Mouse (Mus musculus): ENCODE data around the gene Pla2g2f.

DNA sequence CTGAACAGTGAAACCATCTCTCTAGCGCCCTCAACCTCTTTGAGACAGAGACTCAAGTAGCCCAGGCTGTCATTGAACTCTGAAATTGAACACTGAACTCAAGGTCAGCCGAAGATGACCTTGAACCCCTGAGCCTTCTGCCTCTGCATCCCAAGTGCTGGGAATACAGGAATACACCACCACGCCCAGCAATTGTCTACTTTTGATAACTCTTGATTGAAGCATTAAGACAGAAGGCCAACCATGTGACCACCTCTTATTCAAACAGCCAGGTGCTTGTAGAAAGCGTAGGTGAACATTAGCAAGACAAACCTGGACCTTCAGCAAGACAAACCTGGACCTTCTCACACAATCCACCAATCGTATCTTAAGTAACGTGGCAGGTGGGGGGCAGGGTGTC, 36.9 kb upstream of the Pla2g2f start:
- TF ChIP-seq JUND (conservative IDR thresholded peaks at IDR 0.05; ENCODE audit: low read depth, low read length): no peak
- no peak for TF ChIP-seq CTCF (conservative IDR thresholded peaks at IDR 0.05 in 1 of 2, IDR thresholded peaks at IDR 0.05 in 1 of 2; ENCODE audit: low read depth in 2 of 2, low read length in 2 of 2)
- no peak for TF ChIP-seq SIN3A (IDR thresholded peaks at IDR 0.05; ENCODE audit: low read length)
- TF ChIP-seq POLR2A (IDR thresholded peaks at IDR 0.05; ENCODE audit: low read depth, low read length): no peak
- TF ChIP-seq IRF4 (IDR thresholded peaks at IDR 0.05; ENCODE audit: low read depth, low read length): no peak
- TF ChIP-seq NELFE (IDR thresholded peaks at IDR 0.05; ENCODE audit: low read depth, low read length): no peak
- TF ChIP-seq CHD1 (IDR thresholded peaks at IDR 0.05; ENCODE audit: low read depth, low read length): no peak
- no peak for TF ChIP-seq EP300 (IDR thresholded peaks at IDR 0.05; ENCODE audit: low read length)
- TF ChIP-seq MAX (IDR thresholded peaks at IDR 0.05; ENCODE audit: low read length): no peak
- no peak for TF ChIP-seq BHLHE40 (IDR thresholded peaks at IDR 0.05; ENCODE audit: low read depth, low read length)
- TF ChIP-seq SMC3 (IDR thresholded peaks at IDR 0.05; ENCODE audit: low read depth, low read length): no peak
- no peak for TF ChIP-seq CHD2 (IDR thresholded peaks at IDR 0.05; ENCODE audit: low read length)
- no peak for TF ChIP-seq TCF12 (IDR thresholded peaks at IDR 0.05; ENCODE audit: low read depth, low read length)
